Mouse (Mus musculus): ENCODE results near the gene Sox6. TPM values are rescaled to one million over a fixed set of nuclear protein-coding genes. Genes with fewer than 3 reads are reported as not detected.

Gene Sox6
- total RNA-seq, 1 experiment from 2014 or later, result not detected

GRCm38 (mm10) chr7:115903931-115904797 is 134.4 kb downstream of the Sox6 start:
- ATAC-seq (replicated peaks; ENCODE audit: insufficient number of reproducible peaks, low FRiP score, low TSS enrichment, poor library complexity, severe bottlenecking), result no peak

GRCm38 (mm10) chr7:115903368-115903767 is 135.2 kb downstream of the Sox6 start:
- no peak for ATAC-seq (replicated peaks; ENCODE audit: insufficient number of reproducible peaks, low FRiP score, low TSS enrichment, poor library complexity, severe bottlenecking)

- no peak for ATAC-seq (replicated peaks; ENCODE audit: insufficient number of reproducible peaks, low FRiP score, low TSS enrichment, poor library complexity, severe bottlenecking)
Measured at GRCm38 (mm10) chr7:115895831-115896230, 142.8 kb downstream of the Sox6 start.

GRCm38 (mm10) chr7:115895028-115895671 is 143.4 kb downstream of the Sox6 start:
- ATAC-seq (replicated peaks; ENCODE audit: insufficient number of reproducible peaks, low FRiP score, low TSS enrichment, poor library complexity, severe bottlenecking), result no peak

- ATAC-seq (replicated peaks; ENCODE audit: insufficient number of reproducible peaks, low FRiP score, low TSS enrichment, poor library complexity, severe bottlenecking), result no peak
Measured at GRCm38 (mm10) chr7:115891482-115891881, 147.1 kb downstream of the Sox6 start.

- ATAC-seq (replicated peaks; ENCODE audit: insufficient number of reproducible peaks, low FRiP score, low TSS enrichment, poor library complexity, severe bottlenecking), result no peak
Measured at GRCm38 (mm10) chr7:115889926-115890325, 148.7 kb downstream of the Sox6 start.

GRCm38 (mm10) chr7:115888561-115888960 is 150.0 kb downstream of the Sox6 start:
- no peak for ATAC-seq (replicated peaks; ENCODE audit: insufficient number of reproducible peaks, low FRiP score, low TSS enrichment, poor library complexity, severe bottlenecking)

GRCm38 (mm10) chr7:115888120-115888519 is 150.5 kb downstream of the Sox6 start:
- no peak for ATAC-seq (replicated peaks; ENCODE audit: insufficient number of reproducible peaks, low FRiP score, low TSS enrichment, poor library complexity, severe bottlenecking)

GRCm38 (mm10) chr7:115872903-115873302 is 165.7 kb downstream of the Sox6 start:
- no peak for ATAC-seq (replicated peaks; ENCODE audit: insufficient number of reproducible peaks, low FRiP score, low TSS enrichment, poor library complexity, severe bottlenecking)

GRCm38 (mm10) chr7:115868504-115868903 is 170.1 kb downstream of the Sox6 start:
- no peak for ATAC-seq (replicated peaks; ENCODE audit: insufficient number of reproducible peaks, low FRiP score, low TSS enrichment, poor library complexity, severe bottlenecking)

- no peak for ATAC-seq (replicated peaks; ENCODE audit: insufficient number of reproducible peaks, low FRiP score, low TSS enrichment, poor library complexity, severe bottlenecking)
Measured at GRCm38 (mm10) chr7:115867518-115868270, 170.9 kb downstream of the Sox6 start.

GRCm38 (mm10) chr7:115866698-115867500 is 171.7 kb downstream of the Sox6 start:
- no peak for ATAC-seq (replicated peaks; ENCODE audit: insufficient number of reproducible peaks, low FRiP score, low TSS enrichment, poor library complexity, severe bottlenecking)

GRCm38 (mm10) chr7:115865979-115866697 is 172.5 kb downstream of the Sox6 start:
- ATAC-seq (replicated peaks; ENCODE audit: insufficient number of reproducible peaks, low FRiP score, low TSS enrichment, poor library complexity, severe bottlenecking), result no peak

GRCm38 (mm10) chr7:115865231-115865630 is 173.4 kb downstream of the Sox6 start:
- no peak for ATAC-seq (replicated peaks; ENCODE audit: insufficient number of reproducible peaks, low FRiP score, low TSS enrichment, poor library complexity, severe bottlenecking)

- no peak for ATAC-seq (replicated peaks; ENCODE audit: insufficient number of reproducible peaks, low FRiP score, low TSS enrichment, poor library complexity, severe bottlenecking)
Measured at GRCm38 (mm10) chr7:115864411-115864810, 174.2 kb downstream of the Sox6 start.

GRCm38 (mm10) chr7:115859691-115860401 is 178.8 kb downstream of the Sox6 start:
- no peak for ATAC-seq (replicated peaks; ENCODE audit: insufficient number of reproducible peaks, low FRiP score, low TSS enrichment, poor library complexity, severe bottlenecking)

GRCm38 (mm10) chr7:115851131-115851530 is 187.5 kb downstream of the Sox6 start:
- no peak for ATAC-seq (replicated peaks; ENCODE audit: insufficient number of reproducible peaks, low FRiP score, low TSS enrichment, poor library complexity, severe bottlenecking)

Data from monocyte, adult 5-6 weeks (primary cell).